Mouse (Mus musculus) midbrain, embryonic 12.5 days (tissue): ENCODE results near the gene Wdr48. TPM values are rescaled to one million over a fixed set of nuclear protein-coding genes. Genes with fewer than 3 reads are reported as not detected.
A peak's percentile ranks its signal among the peaks of the same experiment; 100 is the strongest.

ENCODE experiments used
- ATAC-seq: fragments of 200-750 bp; cut with Nextera tagmentation; 2 replicates; pipeline ENCODE4 v1.8.0; 2017; ENCODE audit warnings: low read depth, moderate TSS enrichment, moderate library complexity; ENCODE audit not compliant: low FRiP score
- H3K27ac ChIP-seq: fragments of 300-500 bp; sonication (generic); replicated peaks from 2 replicates; pipeline ENCODE4 v1.5.1; 2016; ENCODE audit warnings: mild to moderate bottlenecking
- H3K27me3 ChIP-seq: fragments of 300-500 bp; sonication (generic); 2 replicates; pipeline ENCODE4 v1.6.1; 2016; ENCODE audit warnings: mild to moderate bottlenecking
- H3K36me3 ChIP-seq: fragments of 300-500 bp; sonication (generic); 2 replicates; pipeline ENCODE4 v1.6.1; 2016
- H3K4me1 ChIP-seq: fragments of 300-500 bp; sonication (generic); 2 replicates; pipeline ENCODE4 v1.6.1; 2016
- H3K4me2 ChIP-seq: fragments of 300-500 bp; sonication (generic); replicated peaks from 2 replicates; pipeline ENCODE4 v1.6.1; 2016; ENCODE audit warnings: mild to moderate bottlenecking, moderate library complexity
- H3K4me3 ChIP-seq: fragments of 300-500 bp; sonication (generic); 2 replicates; pipeline ENCODE4 v1.5.1; 2016; ENCODE audit warnings: mild to moderate bottlenecking
- H3K9ac ChIP-seq: fragments of 300-500 bp; sonication (generic); replicated peaks from 2 replicates; pipeline ENCODE4 v1.6.1; 2016; ENCODE audit warnings: mild to moderate bottlenecking, moderate library complexity
- H3K9me3 ChIP-seq: fragments of 300-500 bp; sonication (generic); 2 replicates; pipeline ENCODE4 v1.6.1; 2016; ENCODE audit warnings: mild to moderate bottlenecking
- WGBS: fragments of 180-500 bp; shearing (Covaris S2); methylation state at CpG from one replicate; pipeline ENCODE4 v1.1.7; 2016; 5-methylcytosine and 5-hydroxymethylcytosine counted together
- polyA plus RNA-seq: library from polyadenylated mRNA; unstranded; fragments of >200 nt; fragmentation: Nextera tagmentation; extraction: Ambion mirVana; gene quantifications from 2 replicates; pipeline ENCODE4 v1.2.1, GENCODE M21; 2016

Wdr48 gene
- polyA plus RNA-seq, 1 experiment from 2014 or later, result 77.0 TPM

- Histone ChIP-seq H3K9ac (no peak overlapping the region), H3K4me1 (no peaks in the 10 kb centered on the region; the same call in 1 of the 2 replicates), H3K4me3 (no peak overlapping the region), H3K27me3 (no peaks in the 10 kb centered on the region; the same call in 1 of the 2 replicates), H3K36me3 (no peaks in the 10 kb centered on the region), H3K27ac (no peak overlapping the region), H3K9me3 (no peaks in the 10 kb centered on the region), H3K4me2 (no peak overlapping the region)
- ATAC-seq, result no peak
- 90% methylated on average over 9 of the region's 9 CpGs for WGBS
Observed at GRCm38 (mm10) chr9:119951388-119951787, 56.7 kb downstream of the Wdr48 start.

GRCm38 (mm10) chr9:119958835-119959234 is 64.2 kb downstream of the Wdr48 start:
- H3K27ac ChIP-seq, result no peak overlapping the region
- WGBS, result 81% methylated on average over 9 of the region's 9 CpGs
- no peak overlapping the region for H3K4me3 ChIP-seq
- H3K4me2 ChIP-seq, result no peak overlapping the region
- no peak for ATAC-seq
- H3K9me3 ChIP-seq, result no peaks in the 10 kb centered on the region
- H3K27me3 ChIP-seq, result peaks cover 15% of the 10 kb centered on the region; the same call in 1 of the 2 replicates
- H3K4me1 ChIP-seq, result peaks cover 5% of the 10 kb centered on the region
- H3K36me3 ChIP-seq, result no peaks in the 10 kb centered on the region
- no peak overlapping the region for H3K9ac ChIP-seq

- 78% methylated on average over 4 of the region's 4 CpGs for WGBS
- ATAC-seq, result no peak
- no peak overlapping the region for H3K9ac ChIP-seq
- no peak overlapping the region for H3K4me2 ChIP-seq
- H3K27me3 ChIP-seq, result peaks cover 15% of the 10 kb centered on the region; the same call in 1 of the 2 replicates
- peaks cover 5% of the 10 kb centered on the region for H3K4me1 ChIP-seq
- H3K4me3 ChIP-seq, result no peak overlapping the region
- no peaks in the 10 kb centered on the region for H3K9me3 ChIP-seq
- H3K36me3 ChIP-seq, result no peaks in the 10 kb centered on the region
- no peak overlapping the region for H3K27ac ChIP-seq
Observed at GRCm38 (mm10) chr9:119962216-119962615, 67.5 kb downstream of the Wdr48 start.

- H3K9me3 ChIP-seq, result no peaks in the 10 kb centered on the region
- ATAC-seq, result no peak
- WGBS, result 13% methylated on average over 21 of the region's 21 CpGs
- peaks cover 20% of the 10 kb centered on the region; the same call in 1 of the 2 replicates for H3K27me3 ChIP-seq
- peaks cover 5% of the 10 kb centered on the region for H3K4me1 ChIP-seq
- H3K36me3 ChIP-seq, result no peaks in the 10 kb centered on the region
- H3K4me2 ChIP-seq, result peak overlapping the region; percentile 28
- H3K9ac ChIP-seq, result no peak overlapping the region
- H3K27ac ChIP-seq, result no peak overlapping the region
- no peak overlapping the region for H3K4me3 ChIP-seq
Observed at GRCm38 (mm10) chr9:119962987-119963667, 68.4 kb downstream of the Wdr48 start.

GRCm38 (mm10) chr9:119964206-119964605 is 69.5 kb downstream of the Wdr48 start:
- no peak for ATAC-seq
- Histone ChIP-seq H3K36me3 (no peaks in the 10 kb centered on the region), H3K27ac (no peak overlapping the region), H3K9ac (no peak overlapping the region), H3K9me3 (no peaks in the 10 kb centered on the region), H3K4me2 (no peak overlapping the region), H3K4me3 (no peak overlapping the region), H3K27me3 (peaks cover 20% of the 10 kb centered on the region; the same call in 1 of the 2 replicates), H3K4me1 (peaks cover 5% of the 10 kb centered on the region)
- 84% methylated on average over 3 of the region's 3 CpGs for WGBS

GRCm38 (mm10) chr9:119965186-119965585 is 70.5 kb downstream of the Wdr48 start:
- 78% methylated on average over 3 of the region's 3 CpGs for WGBS

GRCm38 (mm10) chr9:119966221-119966910 is 71.7 kb downstream of the Wdr48 start:
- Histone ChIP-seq H3K4me3 (no peak overlapping the region), H3K9ac (no peak overlapping the region), H3K36me3 (no peaks in the 10 kb centered on the region), H3K4me1 (peaks cover 5% of the 10 kb centered on the region), H3K27ac (no peak overlapping the region), H3K9me3 (no peaks in the 10 kb centered on the region), H3K27me3 (peaks cover 12% of the 10 kb centered on the region; the same call in 1 of the 2 replicates), H3K4me2 (no peak overlapping the region)
- WGBS, result 91% methylated on average over 26 of the region's 26 CpGs
- ATAC-seq, result no peak

More at GRCm38 (mm10) chr9:119965186-119965585, 70.5 kb downstream of the Wdr48 start:
- Histone ChIP-seq H3K4me1 (peaks cover 5% of the 10 kb centered on the region), H3K4me3 (no peak overlapping the region), H3K9me3 (no peaks in the 10 kb centered on the region), H3K27ac (no peak overlapping the region), H3K4me2 (no peak overlapping the region), H3K9ac (no peak overlapping the region), H3K27me3 (peaks cover 20% of the 10 kb centered on the region; the same call in 1 of the 2 replicates), H3K36me3 (no peaks in the 10 kb centered on the region)
- no peak for ATAC-seq

- 0 out of 2 replicates have a peak, but pooled peaks cover 5% of the 10 kb centered on the region for H3K27me3 ChIP-seq
- H3K4me3 ChIP-seq, result no peak overlapping the region
- 85% methylated on average over 7 of the region's 7 CpGs for WGBS
- H3K4me2 ChIP-seq, result no peak overlapping the region
- H3K36me3 ChIP-seq, result no peaks in the 10 kb centered on the region
- no peak for ATAC-seq
- H3K4me1 ChIP-seq, result no peaks in the 10 kb centered on the region
- no peaks in the 10 kb centered on the region for H3K9me3 ChIP-seq
- H3K9ac ChIP-seq, result no peak overlapping the region
- H3K27ac ChIP-seq, result no peak overlapping the region
Observed at GRCm38 (mm10) chr9:119969811-119970210, 75.1 kb downstream of the Wdr48 start.

- no peak for ATAC-seq
- no peak overlapping the region for H3K4me2 ChIP-seq
- H3K27me3 ChIP-seq, result 0 out of 2 replicates have a peak, but pooled peaks cover 5% of the 10 kb centered on the region
- H3K4me3 ChIP-seq, result no peak overlapping the region
- no peak overlapping the region for H3K27ac ChIP-seq
- no peaks in the 10 kb centered on the region for H3K4me1 ChIP-seq
- no peaks in the 10 kb centered on the region for H3K9me3 ChIP-seq
- WGBS, result 54% methylated on average over 6 of the region's 6 CpGs
- no peaks in the 10 kb centered on the region for H3K36me3 ChIP-seq
- no peak overlapping the region for H3K9ac ChIP-seq
Observed at GRCm38 (mm10) chr9:119970221-119970620, 75.5 kb downstream of the Wdr48 start.

GRCm38 (mm10) chr9:119970763-119971656 is 76.3 kb downstream of the Wdr48 start:
- 0 out of 2 replicates have a peak, but pooled peaks cover 5% of the 10 kb centered on the region for H3K27me3 ChIP-seq
- H3K27ac ChIP-seq, result no peak overlapping the region
- H3K9me3 ChIP-seq, result no peaks in the 10 kb centered on the region
- no peak overlapping the region for H3K9ac ChIP-seq
- H3K4me2 ChIP-seq, result no peak overlapping the region
- WGBS, result 88% methylated on average over 7 of the region's 7 CpGs
- H3K4me1 ChIP-seq, result no peaks in the 10 kb centered on the region
- ATAC-seq, result no peak
- H3K36me3 ChIP-seq, result no peaks in the 10 kb centered on the region
- H3K4me3 ChIP-seq, result no peak overlapping the region

- Histone ChIP-seq H3K36me3 (no peaks in the 10 kb centered on the region), H3K4me1 (peaks cover 3% of the 10 kb centered on the region; the same call in 1 of the 2 replicates), H3K4me3 (no peak overlapping the region), H3K4me2 (no peak overlapping the region), H3K9ac (no peak overlapping the region), H3K27ac (no peak overlapping the region), H3K27me3 (0 out of 2 replicates have a peak, but pooled peaks cover 5% of the 10 kb centered on the region), H3K9me3 (no peaks in the 10 kb centered on the region)
- WGBS, result 92% methylated on average over 10 of the region's 10 CpGs
- ATAC-seq, result no peak
Observed at GRCm38 (mm10) chr9:119972166-119972565, 77.5 kb downstream of the Wdr48 start.
